Mouse (Mus musculus): Measurements from ENCODE around the gene Cd84. TPM values are rescaled to one million over a fixed set of nuclear protein-coding genes. Genes with fewer than 3 reads are reported as not detected.
"Not testable (repeated sequence)": the region's sequence is repeated elsewhere in the genome, so short reads cannot be mapped to it uniquely, and the experiment has no call there.

The Cd84 gene
- 0.30 and 0.92 TPM in 2 replicates for polyA plus RNA-seq (2012; rRNA removed)

DNA sequence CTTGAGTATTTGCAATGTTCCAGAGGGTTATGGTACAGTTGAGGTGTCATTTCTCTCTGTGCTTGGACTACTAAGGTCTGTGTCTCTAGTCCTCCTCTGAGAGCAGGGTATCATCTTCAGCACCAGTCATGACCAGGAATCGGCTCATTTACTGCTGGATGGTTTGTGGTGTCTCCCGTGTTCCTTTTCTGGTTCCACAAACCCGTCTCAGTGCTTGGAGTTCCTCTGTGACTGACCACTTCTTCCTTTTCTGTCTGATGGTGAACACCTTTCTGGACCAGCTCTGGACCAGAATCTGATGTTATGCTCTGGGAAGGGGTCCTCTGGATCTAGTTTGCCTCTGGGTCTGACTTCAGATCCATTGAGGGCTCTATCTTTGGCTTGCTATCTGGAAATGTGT is at the start of gene Cd84:
Gene Cd84 (plus strand): TSS at position 210 of the 400 bp plus-strand sequence.
- H3K27ac ChIP-seq (ENCODE audit: insufficient read depth, low read depth, low read length) = no peak within 1 kb of the TSS
- WGBS = 76% methylated on average over 3 of the region's 3 CpGs
- TF ChIP-seq CTCF (conservative IDR thresholded peaks at IDR 0.05; ENCODE audit: insufficient read depth, insufficient read length, low read depth, low read length) (no peak), POLR2A (IDR thresholded peaks at IDR 0.05; ENCODE audit: low read depth, low read length) (no peak)

GRCm38 (mm10) chr1:171791491-171791890 is 48.0 kb upstream of the Cd84 start:
- no peak overlapping the region for H3K27ac ChIP-seq (ENCODE audit: insufficient read depth, low read depth, low read length)
- DNase-seq = no peak
- no peaks in the 10 kb centered on the region for H3K4me1 ChIP-seq (ENCODE audit: control insufficient read depth, insufficient read depth, low read length)
- no peaks in the 10 kb centered on the region for H3K36me3 ChIP-seq (ENCODE audit: control insufficient read depth, insufficient read depth, low read length)
- no peaks in the 10 kb centered on the region for H3K27me3 ChIP-seq (replicated peaks; ENCODE audit: control insufficient read depth, insufficient read depth, low read length)
- TF ChIP-seq POLR2A (IDR thresholded peaks at IDR 0.05; ENCODE audit: low read depth, low read length) = no peak
- no peak for TF ChIP-seq CTCF (conservative IDR thresholded peaks at IDR 0.05; ENCODE audit: insufficient read depth, insufficient read length, low read depth, low read length)
- WGBS = 83% methylated on average over 3 of the region's 3 CpGs
- no peak overlapping the region for H3K4me3 ChIP-seq (ENCODE audit: insufficient read depth, low read depth, low read length)

More for the DNA sequence above, at the start of gene Cd84:
- Histone ChIP-seq H3K4me1 (ENCODE audit: control insufficient read depth, insufficient read depth, low read length) (no peaks in the 10 kb centered on the region), H3K4me3 (ENCODE audit: insufficient read depth, low read depth, low read length) (no peak within 1 kb of the TSS), H3K27me3 (replicated peaks; ENCODE audit: control insufficient read depth, insufficient read depth, low read length) (no peaks in the 10 kb centered on the region; the same call in 1 of the 2 replicates), H3K36me3 (ENCODE audit: control insufficient read depth, insufficient read depth, low read length) (no peaks in the 10 kb centered on the region)
- DNase-seq = no peak

DNA sequence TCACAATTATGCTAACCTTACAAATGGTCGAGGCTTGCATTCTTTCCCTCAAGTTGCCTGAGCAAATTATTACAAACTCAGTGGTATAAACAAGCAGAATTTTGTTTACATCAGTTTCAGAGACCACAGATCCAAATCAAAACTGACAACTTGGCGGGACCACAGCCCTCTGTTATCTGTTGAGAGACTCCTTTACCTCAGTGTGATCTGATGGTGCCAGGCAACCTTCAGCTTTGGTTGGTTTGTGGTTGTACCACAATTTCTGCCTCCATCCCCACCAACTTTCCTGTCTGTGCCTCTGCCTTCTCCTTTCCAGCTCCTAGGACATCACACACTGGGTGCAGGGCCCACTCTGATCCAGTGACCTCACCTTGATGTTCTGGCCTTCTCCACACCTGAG is 43.3 kb upstream of the Cd84 start:
- TF ChIP-seq POLR2A (IDR thresholded peaks at IDR 0.05; ENCODE audit: low read depth, low read length) = no peak
- no peak for TF ChIP-seq CTCF (conservative IDR thresholded peaks at IDR 0.05; ENCODE audit: insufficient read depth, insufficient read length, low read depth, low read length)
- no peaks in the 10 kb centered on the region for H3K4me1 ChIP-seq (ENCODE audit: control insufficient read depth, insufficient read depth, low read length)
- 54% methylated on average over 2 of the region's 2 CpGs for WGBS
- no peak overlapping the region for H3K27ac ChIP-seq (ENCODE audit: insufficient read depth, low read depth, low read length)
- no peaks in the 10 kb centered on the region for H3K36me3 ChIP-seq (ENCODE audit: control insufficient read depth, insufficient read depth, low read length)
- DNase-seq = no peak
- H3K27me3 ChIP-seq (replicated peaks; ENCODE audit: control insufficient read depth, insufficient read depth, low read length) = no peaks in the 10 kb centered on the region
- no peak overlapping the region for H3K4me3 ChIP-seq (ENCODE audit: insufficient read depth, low read depth, low read length)

- WGBS = 75% methylated on average over 1 of the region's 1 CpGs
- no peaks in the 10 kb centered on the region for H3K36me3 ChIP-seq (ENCODE audit: control insufficient read depth, insufficient read depth, low read length)
- no peak overlapping the region for H3K4me3 ChIP-seq (ENCODE audit: insufficient read depth, low read depth, low read length)
- H3K27me3 ChIP-seq (replicated peaks; ENCODE audit: control insufficient read depth, insufficient read depth, low read length) = no peaks in the 10 kb centered on the region
- no peak for DNase-seq
- TF ChIP-seq CTCF (conservative IDR thresholded peaks at IDR 0.05; ENCODE audit: insufficient read depth, insufficient read length, low read depth, low read length) = no peak
- no peak for TF ChIP-seq POLR2A (IDR thresholded peaks at IDR 0.05; ENCODE audit: low read depth, low read length)
- H3K27ac ChIP-seq (ENCODE audit: insufficient read depth, low read depth, low read length) = no peak overlapping the region
- H3K4me1 ChIP-seq (ENCODE audit: control insufficient read depth, insufficient read depth, low read length) = no peaks in the 10 kb centered on the region
Measured at GRCm38 (mm10) chr1:171797840-171798239, 41.7 kb upstream of the Cd84 start.

GRCm38 (mm10) chr1:171799648-171800047 is 39.8 kb upstream of the Cd84 start:
- Histone ChIP-seq H3K4me3 (ENCODE audit: insufficient read depth, low read depth, low read length) (no peak overlapping the region), H3K4me1 (ENCODE audit: control insufficient read depth, insufficient read depth, low read length) (no peaks in the 10 kb centered on the region), H3K27me3 (replicated peaks; ENCODE audit: control insufficient read depth, insufficient read depth, low read length) (no peaks in the 10 kb centered on the region), H3K27ac (ENCODE audit: insufficient read depth, low read depth, low read length) (no peak overlapping the region), H3K36me3 (ENCODE audit: control insufficient read depth, insufficient read depth, low read length) (no peaks in the 10 kb centered on the region)
- WGBS = 86% methylated on average over 4 of the region's 4 CpGs
- TF ChIP-seq CTCF (conservative IDR thresholded peaks at IDR 0.05; ENCODE audit: insufficient read depth, insufficient read length, low read depth, low read length) (no peak), POLR2A (IDR thresholded peaks at IDR 0.05; ENCODE audit: low read depth, low read length) (no peak)
- DNase-seq = no peak

DNA sequence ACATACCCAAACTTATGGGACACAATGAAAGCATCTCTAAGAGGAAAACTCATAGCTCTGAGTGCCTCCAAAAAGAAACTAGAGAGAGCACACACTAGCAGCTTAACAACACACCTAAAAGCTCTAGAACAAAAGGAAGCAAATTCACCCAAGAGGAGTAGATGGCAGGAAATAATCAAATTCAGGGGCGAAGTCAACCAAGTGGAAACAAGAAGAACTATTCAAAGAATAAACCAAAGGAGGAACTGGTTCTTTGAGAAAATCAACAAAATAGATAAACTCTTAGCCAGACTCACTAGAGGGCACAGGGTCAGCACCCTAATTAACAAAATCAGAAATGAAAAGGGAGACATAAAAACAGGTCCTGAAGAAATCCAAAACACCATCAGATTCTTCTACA is 28.4 kb upstream of the Cd84 start:
- H3K4me1 ChIP-seq (ENCODE audit: control insufficient read depth, insufficient read depth, low read length); H3K36me3 ChIP-seq (ENCODE audit: control insufficient read depth, insufficient read depth, low read length); H3K27ac ChIP-seq (ENCODE audit: insufficient read depth, low read depth, low read length); H3K4me3 ChIP-seq (ENCODE audit: insufficient read depth, low read depth, low read length); H3K27me3 ChIP-seq (replicated peaks; ENCODE audit: control insufficient read depth, insufficient read depth, low read length); DNase-seq: not testable (repeated sequence)
- WGBS = 79% methylated on average over 1 of the region's 1 CpGs

- H3K4me1 ChIP-seq (ENCODE audit: control insufficient read depth, insufficient read depth, low read length) = no peaks in the 10 kb centered on the region
- 10% methylated on average over 8 of the region's 8 CpGs for WGBS
- DNase-seq = peak; percentile 48
- no peak overlapping the region for H3K27ac ChIP-seq (ENCODE audit: insufficient read depth, low read depth, low read length)
- TF ChIP-seq CTCF (conservative IDR thresholded peaks at IDR 0.05; ENCODE audit: insufficient read depth, insufficient read length, low read depth, low read length) (peak; percentile 48), POLR2A (IDR thresholded peaks at IDR 0.05; ENCODE audit: low read depth, low read length) (no peak)
- H3K27me3 ChIP-seq (replicated peaks; ENCODE audit: control insufficient read depth, insufficient read depth, low read length) = no peaks in the 10 kb centered on the region
- H3K36me3 ChIP-seq (ENCODE audit: control insufficient read depth, insufficient read depth, low read length) = no peaks in the 10 kb centered on the region
- H3K4me3 ChIP-seq (ENCODE audit: insufficient read depth, low read depth, low read length) = no peak overlapping the region
Measured at GRCm38 (mm10) chr1:171815545-171816439, 23.7 kb upstream of the Cd84 start.
